Mouse (Mus musculus): ENCODE measurements around the gene Zfp853. TPM values are rescaled to one million over a fixed set of nuclear protein-coding genes. Genes with fewer than 3 reads are reported as not detected.

Gene Zfp853
- polyA plus RNA-seq, 1 experiment from 2014 or later: not detected

DNA sequence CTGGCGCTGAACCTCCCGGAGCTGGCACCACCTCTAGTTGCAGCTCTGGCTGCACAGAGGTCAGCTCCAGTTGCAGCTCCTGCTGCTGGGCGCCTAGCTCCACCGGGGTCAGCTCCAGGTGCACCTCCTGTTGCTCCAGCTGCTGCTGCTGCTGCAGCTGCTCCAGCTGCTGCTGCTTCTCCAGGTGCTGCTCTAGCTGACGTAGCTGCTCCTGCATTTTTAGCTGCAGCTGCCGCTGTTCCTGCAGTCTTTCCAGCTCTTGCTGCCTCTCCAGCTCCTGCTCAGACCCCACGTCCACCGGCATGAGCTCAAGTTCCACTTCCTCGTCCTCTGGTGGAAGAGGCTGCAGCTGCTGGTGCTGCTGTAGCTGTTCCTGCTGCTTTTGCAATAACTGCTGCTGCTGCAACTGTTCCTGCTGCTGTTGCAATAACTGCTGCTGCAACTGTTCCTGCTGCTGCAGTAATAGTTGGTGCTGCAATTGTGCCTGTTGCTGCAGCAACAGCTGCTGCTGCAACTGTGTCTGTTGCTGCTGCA lies 5.0 kb downstream of the Zfp853 start:
- WGBS (ENCODE audit: insufficient replicate concordance): 13% methylated on average over 9 of the region's 9 CpGs
- no peaks in the 10 kb centered on the region; the same call in 1 of the 2 replicates for H3K9me3 ChIP-seq (replicated peaks)
- H3K4me3 ChIP-seq: peak overlapping the region; percentile 21
- ATAC-seq: no peak
- no peaks in the 10 kb centered on the region for H3K36me3 ChIP-seq
- H3K4me2 ChIP-seq: peak overlapping the region; percentile 42
- H3K27ac ChIP-seq: no peak overlapping the region
- peaks cover 11% of the 10 kb centered on the region; the same call in 1 of the 2 replicates for H3K4me1 ChIP-seq
- H3K9ac ChIP-seq: no peak overlapping the region
- peaks cover 97% of the 10 kb centered on the region for H3K27me3 ChIP-seq (replicated peaks)

DNA sequence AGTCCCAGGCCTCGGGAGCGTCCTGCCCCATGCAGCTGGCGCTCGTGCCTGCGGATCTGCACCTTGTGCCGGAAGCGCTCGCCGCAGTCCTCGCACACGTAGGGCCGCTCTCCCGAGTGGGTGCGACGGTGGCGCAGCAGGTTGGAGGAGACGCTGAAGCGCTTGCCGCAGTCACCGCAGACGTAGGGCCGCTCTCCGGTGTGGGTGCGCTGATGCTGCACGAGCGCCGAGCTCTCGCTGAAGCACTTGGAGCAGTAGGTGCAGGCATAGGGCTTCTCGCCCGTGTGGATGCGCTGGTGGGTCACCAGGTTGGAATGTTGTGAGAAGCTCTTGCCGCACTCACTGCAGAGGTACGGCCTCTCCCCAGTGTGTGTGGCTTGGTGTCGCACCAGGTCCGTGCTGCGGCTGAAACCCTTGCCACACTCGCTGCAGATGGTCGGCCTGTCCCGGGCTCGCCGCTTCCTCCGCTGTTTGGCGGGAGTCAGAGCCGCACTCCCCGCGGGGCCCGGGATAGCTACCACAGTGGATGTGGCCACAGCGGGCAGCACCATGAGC lies 5.6 kb downstream of the Zfp853 start:
- no peak for ATAC-seq
- no peak overlapping the region for H3K9ac ChIP-seq
- H3K36me3 ChIP-seq: no peaks in the 10 kb centered on the region
- H3K4me3 ChIP-seq: peak overlapping the region; percentile 21
- H3K27me3 ChIP-seq (replicated peaks): peaks cover 97% of the 10 kb centered on the region
- peak overlapping the region; percentile 42 for H3K4me2 ChIP-seq
- no peaks in the 10 kb centered on the region; the same call in 1 of the 2 replicates for H3K9me3 ChIP-seq (replicated peaks)
- 0 out of 2 replicates have a peak, but pooled peaks cover 5% of the 10 kb centered on the region for H3K4me1 ChIP-seq
- H3K27ac ChIP-seq: no peak overlapping the region
- 7% methylated on average over 48 of the region's 48 CpGs for WGBS (ENCODE audit: insufficient replicate concordance)

DNA sequence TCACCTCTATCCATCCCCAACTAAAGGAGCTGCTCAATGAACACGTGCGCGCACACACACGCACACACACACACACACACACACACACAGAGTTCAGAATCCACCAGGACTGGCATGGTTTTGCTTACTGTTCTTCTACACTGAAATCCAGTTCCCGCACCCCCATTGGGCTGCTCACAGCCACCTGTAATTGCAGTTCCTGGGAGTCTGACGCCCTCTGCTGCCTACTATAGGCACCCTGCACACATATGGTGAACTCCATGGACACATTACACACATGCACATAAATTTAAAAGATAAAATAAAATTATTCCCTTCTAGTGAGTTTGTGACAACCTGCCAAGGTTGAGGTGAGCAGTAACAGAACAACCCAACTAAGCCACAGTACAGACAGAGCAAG lies 8.7 kb downstream of the Zfp853 start:
- ATAC-seq: no peak
- H3K27me3 ChIP-seq (replicated peaks): peaks cover 88% of the 10 kb centered on the region
- WGBS (ENCODE audit: insufficient replicate concordance): 39% methylated on average over 6 of the region's 6 CpGs
- H3K9ac ChIP-seq: no peak overlapping the region
- no peak overlapping the region for H3K4me3 ChIP-seq
- 0 out of 2 replicates have a peak, but pooled peaks cover 5% of the 10 kb centered on the region for H3K4me1 ChIP-seq
- no peaks in the 10 kb centered on the region for H3K36me3 ChIP-seq
- no peaks in the 10 kb centered on the region; the same call in 1 of the 2 replicates for H3K9me3 ChIP-seq (replicated peaks)
- no peak overlapping the region for H3K27ac ChIP-seq
- no peak overlapping the region for H3K4me2 ChIP-seq

DNA sequence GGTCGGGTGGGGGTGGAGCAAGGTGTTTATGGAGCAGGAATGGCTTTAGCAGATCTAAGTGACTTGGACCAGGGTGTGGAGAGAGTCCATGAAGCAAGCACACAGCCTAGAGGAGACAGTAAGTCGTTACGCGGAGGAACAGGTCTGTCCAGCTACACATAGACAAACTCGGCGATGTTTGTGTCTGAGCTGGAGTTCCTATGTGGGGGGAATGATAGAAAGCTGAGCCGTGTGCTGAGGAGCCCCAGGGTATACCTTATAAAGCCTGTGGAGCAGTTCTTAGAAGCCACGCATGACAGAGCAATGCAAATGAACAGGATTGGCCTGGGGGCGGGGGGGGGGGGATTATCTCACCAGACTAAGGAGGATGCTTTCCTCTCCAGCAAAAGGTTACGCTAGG lies 14.2 kb downstream of the Zfp853 start:
- Histone ChIP-seq H3K9me3 (replicated peaks) (no peaks in the 10 kb centered on the region), H3K27ac (no peak overlapping the region), H3K36me3 (no peaks in the 10 kb centered on the region), H3K4me1 (no peaks in the 10 kb centered on the region), H3K27me3 (replicated peaks) (peaks cover 80% of the 10 kb centered on the region), H3K4me2 (no peak overlapping the region), H3K4me3 (no peak overlapping the region), H3K9ac (no peak overlapping the region)
- no peak for ATAC-seq
- WGBS (ENCODE audit: insufficient replicate concordance): 40% methylated on average over 10 of the region's 10 CpGs

DNA sequence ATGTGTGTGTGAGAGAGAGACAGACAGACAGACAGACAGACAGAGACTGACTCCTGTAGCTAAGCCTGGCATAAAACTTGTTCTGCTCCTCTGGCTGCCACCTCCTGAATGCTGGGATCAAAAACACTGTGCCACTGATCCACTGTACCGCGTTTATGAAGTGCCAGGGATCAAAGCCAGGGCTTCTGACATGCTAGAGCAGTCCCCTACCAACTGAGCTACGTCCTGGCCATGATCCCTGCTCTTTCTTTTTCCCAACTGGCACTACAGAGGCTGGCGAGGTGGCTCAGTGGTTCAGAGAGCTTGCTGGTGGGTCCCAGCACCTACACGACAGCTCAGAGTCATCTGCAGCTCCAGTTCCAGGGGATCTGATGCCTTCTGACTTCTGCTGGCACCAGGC lies 17.7 kb downstream of the Zfp853 start:
- WGBS (ENCODE audit: insufficient replicate concordance): 34% methylated on average over 5 of the region's 5 CpGs
- ATAC-seq: no peak
- H3K27ac ChIP-seq: no peak overlapping the region
- no peak overlapping the region for H3K4me2 ChIP-seq
- H3K36me3 ChIP-seq: no peaks in the 10 kb centered on the region
- no peak overlapping the region for H3K4me3 ChIP-seq
- no peaks in the 10 kb centered on the region for H3K4me1 ChIP-seq
- H3K9ac ChIP-seq: no peak overlapping the region
- H3K27me3 ChIP-seq (replicated peaks): peaks cover 65% of the 10 kb centered on the region
- no peaks in the 10 kb centered on the region for H3K9me3 ChIP-seq (replicated peaks)

DNA sequence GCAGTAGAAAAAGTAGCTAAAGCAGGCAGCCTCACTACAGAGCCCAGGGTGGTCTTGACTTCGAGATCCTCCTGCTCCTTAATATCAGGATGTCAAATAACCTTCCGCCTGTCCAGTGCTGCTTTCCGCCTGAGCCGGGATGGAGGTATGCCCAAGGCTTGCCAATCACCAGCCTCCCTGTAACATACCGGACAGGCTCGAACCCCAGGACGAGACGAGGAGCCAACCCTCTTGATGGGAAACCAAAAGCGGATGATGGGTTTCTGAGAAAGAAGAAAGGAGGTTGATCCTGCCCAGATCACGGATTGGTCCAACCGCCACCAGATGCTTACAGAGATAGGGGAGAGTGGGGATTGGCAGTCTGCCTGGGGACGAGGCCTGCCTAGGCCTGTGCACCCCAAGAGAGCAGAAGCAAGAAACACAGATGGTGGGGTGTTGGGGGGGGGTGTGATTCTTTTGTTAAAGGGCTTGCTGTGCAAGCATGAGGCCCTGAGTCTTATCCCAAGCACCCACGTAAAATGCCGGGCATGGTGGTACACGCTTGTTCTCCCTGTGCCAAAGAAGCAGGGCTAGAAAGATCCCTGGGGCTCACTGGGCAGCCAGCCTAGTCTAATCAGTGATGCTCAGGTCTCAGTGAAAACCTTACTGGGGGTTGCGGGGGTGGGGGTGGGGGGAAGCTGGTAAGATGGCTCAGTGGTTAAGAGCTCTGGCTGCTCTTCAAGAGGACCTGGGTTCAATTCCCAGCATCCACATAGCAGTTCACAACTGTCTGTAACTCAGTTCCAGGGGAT lies 20.7 kb downstream of the Zfp853 start:
- Histone ChIP-seq H3K36me3 (no peaks in the 10 kb centered on the region), H3K4me2 (no peak overlapping the region), H3K9me3 (replicated peaks) (no peaks in the 10 kb centered on the region), H3K4me3 (no peak overlapping the region), H3K27me3 (replicated peaks) (peaks cover 67% of the 10 kb centered on the region), H3K27ac (no peak overlapping the region), H3K4me1 (peaks cover 19% of the 10 kb centered on the region), H3K9ac (no peak overlapping the region)
- 76% methylated on average over 16 of the region's 16 CpGs for WGBS (ENCODE audit: insufficient replicate concordance)
- no peak for ATAC-seq

DNA sequence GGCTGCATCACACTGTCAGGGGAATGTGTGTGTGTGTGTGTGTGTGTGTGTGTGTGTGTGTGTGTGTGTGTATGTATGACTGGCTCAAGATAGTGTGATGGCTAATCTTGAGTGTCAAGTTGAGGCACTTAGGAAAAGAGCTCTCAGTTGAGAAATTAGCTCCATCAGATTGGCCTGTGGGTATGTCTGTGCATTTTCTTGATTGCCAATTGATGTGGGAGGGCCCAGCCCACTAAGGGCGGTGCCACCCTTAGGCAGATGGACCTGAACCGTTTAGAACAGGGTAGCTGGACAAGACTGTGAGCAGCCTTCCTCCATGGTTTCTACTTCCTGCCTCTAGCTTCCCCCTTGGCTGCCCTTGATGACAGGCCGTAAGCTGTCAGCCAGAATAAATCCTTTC lies 21.3 kb downstream of the Zfp853 start:
- no peak for ATAC-seq
- peaks cover 67% of the 10 kb centered on the region for H3K27me3 ChIP-seq (replicated peaks)
- no peak overlapping the region for H3K4me3 ChIP-seq
- no peak overlapping the region for H3K9ac ChIP-seq
- H3K27ac ChIP-seq: no peak overlapping the region
- H3K4me2 ChIP-seq: no peak overlapping the region
- 45% methylated on average over 3 of the region's 3 CpGs for WGBS (ENCODE audit: insufficient replicate concordance)
- H3K4me1 ChIP-seq: peaks cover 19% of the 10 kb centered on the region
- H3K9me3 ChIP-seq (replicated peaks): no peaks in the 10 kb centered on the region
- no peaks in the 10 kb centered on the region for H3K36me3 ChIP-seq

DNA sequence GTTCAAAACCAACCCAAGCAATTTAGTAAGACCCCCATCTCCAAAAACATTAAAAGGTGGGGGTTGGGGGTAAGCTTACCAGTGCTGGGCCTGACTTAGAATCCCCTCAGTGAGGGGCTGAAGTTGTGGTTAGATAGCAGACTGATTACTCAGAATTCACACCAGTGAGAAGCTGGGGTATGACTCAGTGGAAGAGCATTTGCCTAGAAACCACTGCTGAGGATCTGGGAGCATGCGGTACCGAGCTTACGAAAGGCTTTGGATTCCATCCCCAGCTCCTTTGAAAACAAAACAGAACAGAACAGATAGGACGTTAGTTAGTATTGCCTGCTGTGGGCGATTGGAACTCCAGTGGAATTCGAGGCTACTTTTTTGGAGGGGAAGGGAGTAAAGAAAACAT lies 21.8 kb downstream of the Zfp853 start:
- peaks cover 66% of the 10 kb centered on the region for H3K27me3 ChIP-seq (replicated peaks)
- H3K36me3 ChIP-seq: no peaks in the 10 kb centered on the region
- no peak overlapping the region for H3K4me2 ChIP-seq
- no peak overlapping the region for H3K27ac ChIP-seq
- H3K4me3 ChIP-seq: no peak overlapping the region
- H3K4me1 ChIP-seq: peaks cover 19% of the 10 kb centered on the region
- 60% methylated on average over 6 of the region's 6 CpGs for WGBS (ENCODE audit: insufficient replicate concordance)
- H3K9ac ChIP-seq: no peak overlapping the region
- no peak for ATAC-seq
- no peaks in the 10 kb centered on the region for H3K9me3 ChIP-seq (replicated peaks)

DNA sequence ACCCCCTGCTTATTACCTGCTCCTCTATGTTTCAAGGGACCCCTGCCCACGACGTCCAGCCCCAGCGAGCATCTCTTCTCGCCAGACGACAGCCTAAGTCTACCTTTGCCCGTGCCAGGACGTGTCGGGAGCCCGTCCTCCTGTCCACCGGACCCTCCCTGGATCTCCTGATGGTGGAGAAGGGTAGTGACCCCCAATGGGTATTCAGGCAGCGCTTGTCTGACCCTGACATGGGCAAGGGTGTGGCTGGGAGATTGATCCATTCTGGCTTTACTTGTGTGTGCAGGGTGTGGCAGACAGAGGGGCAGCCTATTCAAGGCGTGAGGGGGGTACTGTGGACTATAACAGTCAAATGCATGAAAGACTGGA lies 23.3 kb downstream of the Zfp853 start:
- Histone ChIP-seq H3K27ac (no peak overlapping the region), H3K4me1 (peaks cover 19% of the 10 kb centered on the region), H3K4me2 (peak overlapping the region; percentile 86), H3K36me3 (no peaks in the 10 kb centered on the region), H3K27me3 (replicated peaks) (peaks cover 55% of the 10 kb centered on the region), H3K9ac (peak overlapping the region; percentile 62), H3K4me3 (peak overlapping the region; percentile 72), H3K9me3 (replicated peaks) (no peaks in the 10 kb centered on the region)
- ATAC-seq: no peak
- WGBS (ENCODE audit: insufficient replicate concordance): 8% methylated on average over 12 of the region's 12 CpGs

DNA sequence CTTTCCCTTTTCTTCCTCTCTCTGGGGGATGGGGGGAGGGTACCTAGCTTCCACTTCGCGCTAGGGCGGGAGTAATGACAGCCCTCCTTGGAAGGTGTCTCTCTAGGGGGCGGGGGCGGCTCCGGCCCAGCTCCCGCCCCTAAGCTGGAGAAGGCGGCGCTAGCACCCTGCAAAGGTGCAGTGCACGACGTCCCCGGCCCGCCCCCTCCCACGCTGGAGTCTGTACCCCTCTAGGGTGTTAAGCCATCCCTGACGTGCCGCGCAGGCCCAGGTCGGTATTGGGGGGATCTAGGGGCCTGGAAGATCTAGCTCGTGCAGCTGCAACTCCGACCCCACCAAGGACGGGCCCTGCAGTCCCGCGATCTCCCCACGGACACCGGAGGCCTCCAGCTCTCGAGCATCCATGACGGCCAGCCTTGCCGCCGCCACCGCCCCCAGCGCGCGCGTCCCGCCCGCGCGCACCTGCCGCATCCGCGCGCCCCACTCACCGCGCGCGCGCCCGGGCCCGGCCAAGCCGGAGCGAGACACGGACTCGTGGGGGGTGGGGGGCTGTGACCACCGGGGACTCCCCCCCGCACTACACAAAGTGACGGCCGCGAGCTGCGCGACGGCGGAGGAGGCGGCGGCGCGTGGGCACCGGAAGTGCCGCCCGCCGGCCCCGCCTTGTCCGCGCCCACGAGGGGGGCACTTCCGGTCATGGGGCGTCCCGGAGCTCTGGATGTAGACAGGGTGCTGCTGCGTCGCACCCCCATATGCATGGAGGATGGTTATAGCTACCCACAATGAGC lies 23.9 kb downstream of the Zfp853 start, which contains the start of gene Zfp316:
Zfp316 (minus strand) TSS at position 660 of the 788 bp plus-strand sequence.
- peak within 1 kb of the TSS; percentile 86 for H3K4me2 ChIP-seq
- peak within 1 kb of the TSS; percentile 65; the same call in 1 of the 2 replicates for H3K27ac ChIP-seq
- no peaks in the 10 kb centered on the region for H3K36me3 ChIP-seq
- WGBS (ENCODE audit: insufficient replicate concordance): 2% methylated on average over 79 of the region's 79 CpGs
- no peaks in the 10 kb centered on the region for H3K9me3 ChIP-seq (replicated peaks)
- H3K4me1 ChIP-seq: peaks cover 19% of the 10 kb centered on the region
- ATAC-seq: peak; percentile 58
- H3K4me3 ChIP-seq: peak within 1 kb of the TSS; percentile 72
- H3K27me3 ChIP-seq (replicated peaks): peaks cover 50% of the 10 kb centered on the region
- peak within 1 kb of the TSS; percentile 62 for H3K9ac ChIP-seq

DNA sequence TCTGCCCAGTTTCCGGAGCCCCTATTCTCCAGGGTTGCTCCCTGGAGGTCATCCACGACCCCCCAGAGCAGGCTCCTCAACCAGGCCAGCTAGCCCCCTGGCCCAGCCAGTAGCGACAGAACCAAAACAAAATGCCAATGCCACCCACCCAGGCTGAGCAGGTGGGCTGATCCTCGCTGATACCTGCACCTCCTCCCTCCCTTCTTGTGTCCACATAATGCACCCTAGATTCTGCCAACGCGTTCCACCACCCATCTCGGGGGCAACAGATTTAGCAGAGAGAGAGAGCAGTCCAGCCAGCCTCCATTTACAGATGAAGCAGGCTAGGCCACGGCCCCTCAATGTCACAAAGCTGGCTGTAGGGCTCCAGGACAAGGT lies 24.4 kb downstream of the Zfp853 start:
- Histone ChIP-seq H3K9ac (no peak overlapping the region), H3K4me3 (peak overlapping the region; percentile 72), H3K27me3 (replicated peaks) (peaks cover 50% of the 10 kb centered on the region), H3K27ac (no peak overlapping the region), H3K4me1 (peaks cover 19% of the 10 kb centered on the region), H3K36me3 (no peaks in the 10 kb centered on the region), H3K4me2 (peak overlapping the region; percentile 86), H3K9me3 (replicated peaks) (no peaks in the 10 kb centered on the region)
- ATAC-seq: no peak
- 33% methylated on average over 8 of the region's 8 CpGs for WGBS (ENCODE audit: insufficient replicate concordance)

DNA sequence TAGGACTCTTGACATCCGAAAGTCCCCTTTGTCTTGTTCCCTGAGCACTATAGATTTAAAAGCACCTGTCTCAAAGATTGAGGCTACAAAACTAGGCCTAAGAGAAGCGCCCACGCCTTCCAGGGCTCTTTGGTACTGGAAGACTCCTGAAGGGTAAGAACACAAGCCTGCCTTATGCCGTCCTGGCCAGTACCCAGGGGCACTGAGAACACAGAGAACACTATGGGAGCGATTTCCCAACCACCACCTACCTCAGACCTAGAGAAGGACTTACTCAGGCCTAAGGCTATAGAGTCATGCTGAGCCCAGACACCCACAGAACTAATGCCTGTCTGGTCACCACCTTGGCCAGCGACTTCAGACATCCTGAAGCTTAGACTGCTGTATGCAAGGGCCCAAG lies 26.6 kb downstream of the Zfp853 start:
- no peak overlapping the region for H3K9ac ChIP-seq
- 60% methylated on average over 6 of the region's 6 CpGs for WGBS (ENCODE audit: insufficient replicate concordance)
- H3K27ac ChIP-seq: no peak overlapping the region

More for the DNA sequence above, 26.6 kb downstream of the Zfp853 start:
- no peak for ATAC-seq
- no peak overlapping the region for H3K4me3 ChIP-seq
- H3K4me2 ChIP-seq: no peak overlapping the region
- H3K9me3 ChIP-seq (replicated peaks): no peaks in the 10 kb centered on the region
- H3K4me1 ChIP-seq: peaks cover 19% of the 10 kb centered on the region
- peaks cover 60% of the 10 kb centered on the region for H3K27me3 ChIP-seq (replicated peaks)
- 0 out of 2 replicates have a peak, but pooled peaks cover 6% of the 10 kb centered on the region for H3K36me3 ChIP-seq

Data from liver, embryonic 12.5 days (tissue).